Mouse (Mus musculus) liver, embryonic 16.5 days (tissue): ENCODE data around the gene 2310061I04Rik. TPM values are rescaled to one million over a fixed set of nuclear protein-coding genes. Genes with fewer than 3 reads are reported as not detected.

Experiments
- ATAC-seq: fragments of 200-750 bp; cut with Nextera tagmentation; 2 replicates; pipeline ENCODE4 v1.8.0; 2017; ENCODE audit warnings: low read depth, mild to moderate bottlenecking, moderate number of reproducible peaks, moderate library complexity
- H3K27ac ChIP-seq: fragments of 300-500 bp; sonication (generic); 2 replicates; pipeline ENCODE4 v1.5.1; 2014; ENCODE audit warnings: mild to moderate bottlenecking, low read length
- H3K27me3 ChIP-seq: fragments of 300-500 bp; sonication (generic); 2 replicates; pipeline ENCODE4 v1.6.1; 2014; ENCODE audit warnings: low read depth, low read length, mixed read lengths; ENCODE audit not compliant: control insufficient read depth, insufficient read depth
- H3K36me3 ChIP-seq: fragments of 300-500 bp; sonication (generic); 2 replicates; pipeline ENCODE4 v1.6.1; 2014; ENCODE audit warnings: mild to moderate bottlenecking; ENCODE audit not compliant: control insufficient read depth, insufficient read depth
- H3K4me1 ChIP-seq: fragments of 300-500 bp; sonication (generic); 2 replicates; pipeline ENCODE4 v1.6.1; 2014; ENCODE audit warnings: low read depth, low read length, mixed read lengths; ENCODE audit not compliant: control insufficient read depth
- H3K4me2 ChIP-seq: fragments of 300-500 bp; sonication (generic); 2 replicates; pipeline ENCODE4 v1.6.1; 2014; ENCODE audit warnings: low read depth, low read length, mixed read lengths
- H3K4me3 ChIP-seq: fragments of 300-500 bp; sonication (generic); 2 replicates; pipeline ENCODE4 v1.5.1; 2014; ENCODE audit warnings: low read depth, mild to moderate bottlenecking, low read length
- H3K9ac ChIP-seq: fragments of 300-500 bp; sonication (generic); 2 replicates; pipeline ENCODE4 v1.6.1; 2014; ENCODE audit warnings: low read depth, low read length
- H3K9me3 ChIP-seq: fragments of 300-500 bp; sonication (generic); replicated peaks from 2 replicates; pipeline ENCODE4 v1.6.1; 2016; ENCODE audit warnings: low read length; ENCODE audit not compliant: control insufficient read depth
- WGBS: fragments of 180-500 bp; shearing (Covaris S2); extraction: QIAGEN DNeasy Blood & Tissue Kit; methylation state at CpG from one replicate; pipeline ENCODE4 v1.1.7; 2014; ENCODE audit not compliant: insufficient replicate concordance; 5-methylcytosine and 5-hydroxymethylcytosine counted together
- polyA plus RNA-seq: library from polyadenylated mRNA; unstranded; fragments of >200 nt; fragmentation: Nextera tagmentation; extraction: Ambion mirVana; gene quantifications from 2 replicates; pipeline ENCODE4 v1.2.1, GENCODE M21; 2015

The 2310061I04Rik gene
- polyA plus RNA-seq, 1 experiment from 2014 or later, result 8.0 TPM

- no peak for ATAC-seq
- Histone ChIP-seq H3K36me3 (peaks cover 3% of the 10 kb centered on the region; the same call in 1 of the 2 replicates), H3K4me1 (peaks cover 28% of the 10 kb centered on the region), H3K4me3 (peak overlapping the region; percentile 57), H3K9me3 (peaks cover 2% of the 10 kb centered on the region; the same call in 1 of the 2 replicates), H3K27ac (peak overlapping the region; percentile 78), H3K9ac (peak overlapping the region; percentile 54), H3K27me3 (peaks cover 62% of the 10 kb centered on the region), H3K4me2 (peak overlapping the region; percentile 42)
- 11% methylated on average over 17 of the region's 17 CpGs for WGBS
Observed at GRCm38 (mm10) chr17:35868165-35868820, 28.9 kb downstream of the 2310061I04Rik start.

GRCm38 (mm10) chr17:35866911-35867890 lies 30.0 kb downstream of the 2310061I04Rik start:
- ATAC-seq, result no peak
- Histone ChIP-seq H3K9me3 (peaks cover 2% of the 10 kb centered on the region; the same call in 1 of the 2 replicates), H3K36me3 (peaks cover 3% of the 10 kb centered on the region; the same call in 1 of the 2 replicates), H3K27ac (peak overlapping the region; percentile 78), H3K4me2 (peak overlapping the region; percentile 79), H3K4me1 (peaks cover 24% of the 10 kb centered on the region), H3K27me3 (peaks cover 62% of the 10 kb centered on the region), H3K4me3 (peak overlapping the region; percentile 57), H3K9ac (peak overlapping the region; percentile 52)
- WGBS, result 5% methylated on average over 26 of the region's 26 CpGs

GRCm38 (mm10) chr17:35866281-35866831 lies 30.9 kb downstream of the 2310061I04Rik start:
- peaks cover 2% of the 10 kb centered on the region; the same call in 1 of the 2 replicates for H3K9me3 ChIP-seq
- peaks cover 62% of the 10 kb centered on the region for H3K27me3 ChIP-seq
- H3K36me3 ChIP-seq, result peaks cover 3% of the 10 kb centered on the region; the same call in 1 of the 2 replicates
- peaks cover 27% of the 10 kb centered on the region for H3K4me1 ChIP-seq
- peak overlapping the region; percentile 78 for H3K27ac ChIP-seq
- peak overlapping the region; percentile 79 for H3K4me2 ChIP-seq
- H3K4me3 ChIP-seq, result peak overlapping the region; percentile 57
- H3K9ac ChIP-seq, result peak overlapping the region; percentile 52
- peak; percentile 10; the same call in 1 of the 2 replicates for ATAC-seq
- WGBS, result 0% methylated on average over 37 of the region's 38 CpGs

GRCm38 (mm10) chr17:35865481-35866280 lies 31.6 kb downstream of the 2310061I04Rik start, which contains the start of gene Ppp1r18:
TSS of gene Ppp1r18 (plus strand) at chr17:35865593.
- Histone ChIP-seq H3K9me3 (no peaks in the 10 kb centered on the region), H3K4me2 (peak within 1 kb of the TSS; percentile 79), H3K4me1 (peaks cover 29% of the 10 kb centered on the region), H3K4me3 (peak within 1 kb of the TSS; percentile 57), H3K9ac (peak within 1 kb of the TSS; percentile 52), H3K27me3 (peaks cover 61% of the 10 kb centered on the region), H3K27ac (peak within 1 kb of the TSS; percentile 78), H3K36me3 (no peaks in the 10 kb centered on the region)
- ATAC-seq, result no peak
- WGBS, result under 1% methylated on average over 45 of the region's 48 CpGs

- Histone ChIP-seq H3K4me2 (peak overlapping the region; percentile 79), H3K4me3 (peak overlapping the region; percentile 57), H3K27ac (peak overlapping the region; percentile 78; the same call in 1 of the 2 replicates), H3K9me3 (no peaks in the 10 kb centered on the region), H3K4me1 (peaks cover 29% of the 10 kb centered on the region), H3K36me3 (no peaks in the 10 kb centered on the region), H3K9ac (no peak overlapping the region), H3K27me3 (peaks cover 59% of the 10 kb centered on the region)
- WGBS, result 33% methylated on average over 10 of the region's 10 CpGs
- no peak for ATAC-seq
Observed at GRCm38 (mm10) chr17:35864832-35865353, 32.3 kb downstream of the 2310061I04Rik start.

- Histone ChIP-seq H3K9me3 (no peaks in the 10 kb centered on the region), H3K27ac (peak within 1 kb of the TSS; percentile 77), H3K4me3 (peak within 1 kb of the TSS; percentile 84), H3K9ac (peak within 1 kb of the TSS; percentile 77), H3K4me2 (peak within 1 kb of the TSS; percentile 68), H3K36me3 (peaks cover 12% of the 10 kb centered on the region), H3K27me3 (peaks cover 24% of the 10 kb centered on the region), H3K4me1 (peaks cover 27% of the 10 kb centered on the region)
- WGBS, result under 1% methylated on average over 47 of the region's 47 CpGs
- ATAC-seq, result peak; percentile 94
Observed at GRCm38 (mm10) chr17:35861198-35861857, 35.9 kb downstream of the 2310061I04Rik start, which contains the start of gene Nrm. TSS of gene Nrm (plus strand) at chr17:35861318.

GRCm38 (mm10) chr17:35860831-35861197 lies 36.4 kb downstream of the 2310061I04Rik start:
- Histone ChIP-seq H3K9ac (peak overlapping the region; percentile 77), H3K4me2 (peak overlapping the region; percentile 68), H3K4me1 (peaks cover 22% of the 10 kb centered on the region), H3K9me3 (no peaks in the 10 kb centered on the region), H3K36me3 (peaks cover 12% of the 10 kb centered on the region), H3K27ac (peak overlapping the region; percentile 77; the same call in 1 of the 2 replicates), H3K27me3 (peaks cover 19% of the 10 kb centered on the region), H3K4me3 (peak overlapping the region; percentile 84)
- no peak for ATAC-seq
- WGBS, result 7% methylated on average over 12 of the region's 12 CpGs
